Mouse (Mus musculus) layer of hippocampus, postnatal 14 days (tissue): ENCODE measurements around the gene Taf13. TPM values are rescaled to one million over a fixed set of nuclear protein-coding genes. Genes with fewer than 3 reads are reported as not detected.

Experiments
- DNase-seq, 2 experiments: peaks; one replicate each; pipeline ENCODE4 v3.0.0; 2021 to 2022; ENCODE audit warnings: low spot score in 2 of 2, mixed read lengths in 1 of 2
- microRNA-seq, 2 experiments: library from miRNA; unstranded; fragments of <30 nt; microRNA quantifications; one replicate each; pipeline ENCODE4 v1.2.0; 2021
- total RNA-seq, 2 experiments: library from RNA; stranded (reverse); gene quantifications; 2 replicates each; pipeline ENCODE4 v1.2.3; 2021

Taf13 gene
- total RNA-seq, 2 experiments from 2014 or later: 37.0 to 43.6 TPM

DNA sequence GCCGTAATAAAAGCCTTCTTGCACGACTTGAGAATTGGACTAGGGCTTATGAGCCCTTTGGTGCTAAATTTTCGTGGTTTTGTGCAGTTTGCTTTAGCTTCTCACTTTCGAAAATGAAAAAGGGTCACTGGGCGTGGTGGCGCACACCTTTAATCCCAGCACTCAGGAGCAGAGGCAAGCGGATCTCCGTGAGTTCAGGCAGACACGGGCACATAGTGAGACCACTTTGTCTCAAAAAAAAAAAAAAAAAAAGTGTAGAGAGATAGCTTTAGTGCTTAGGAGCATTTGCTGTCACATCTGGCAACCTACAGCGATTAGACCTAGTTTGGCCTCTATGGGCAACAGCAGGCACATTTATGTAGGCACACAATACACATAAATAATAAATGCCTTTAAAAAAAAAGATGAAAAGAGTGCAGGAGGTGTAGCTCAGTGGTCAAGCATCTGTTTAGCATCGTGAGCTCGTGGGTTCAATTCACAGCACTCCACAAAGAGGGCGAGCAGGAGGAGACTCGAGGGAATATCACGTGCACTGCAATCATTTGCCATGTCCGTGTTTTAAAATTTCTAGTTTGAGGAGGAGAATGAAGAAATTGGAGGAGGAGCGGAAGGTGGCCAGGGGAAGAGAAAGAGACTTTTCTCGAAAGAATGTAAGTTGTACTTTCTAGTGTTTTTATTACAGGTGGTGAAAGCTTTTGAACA lies 962 bp downstream of the Taf13 start:
- no peak for DNase-seq

DNA sequence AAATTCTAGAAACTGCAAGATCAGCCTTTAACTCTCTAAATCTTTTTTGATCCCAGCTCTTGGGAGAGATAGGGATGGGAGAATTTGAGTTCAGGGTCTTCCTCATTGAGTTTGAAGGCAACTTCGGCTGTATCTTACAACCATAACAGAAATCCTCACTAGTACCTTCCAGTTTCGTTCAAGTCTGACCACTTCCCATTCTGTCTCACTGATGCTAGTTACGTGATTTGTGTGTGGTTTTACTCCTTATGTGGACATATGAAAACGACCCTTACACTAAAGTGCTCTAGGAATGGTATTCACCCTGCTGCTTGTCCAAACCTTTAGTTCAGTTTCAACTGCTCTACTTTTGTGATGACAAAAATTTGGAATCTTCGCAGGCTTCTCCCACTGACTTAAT lies 2.5 kb downstream of the Taf13 start:
- no peak for DNase-seq

DNA sequence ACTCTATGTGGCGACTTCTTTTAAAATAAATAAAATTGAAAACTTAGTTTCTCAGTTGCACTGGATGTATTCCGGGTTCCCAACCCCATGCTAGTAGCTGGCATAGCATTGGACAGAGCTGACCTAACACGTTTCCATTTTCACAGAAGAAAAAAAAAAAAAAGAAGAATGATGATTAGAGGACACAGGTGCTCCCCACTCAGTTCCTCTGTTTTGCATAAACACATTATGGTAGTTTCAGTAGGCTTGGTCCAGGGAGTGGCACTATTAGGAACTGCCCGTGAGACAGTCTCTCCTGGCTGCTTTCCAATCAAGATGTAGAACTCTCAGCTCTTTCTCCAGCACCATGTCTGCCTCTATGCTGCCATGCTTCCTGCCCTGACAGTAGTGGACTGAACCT lies 13.1 kb downstream of the Taf13 start:
- DNase-seq: no peak

DNA sequence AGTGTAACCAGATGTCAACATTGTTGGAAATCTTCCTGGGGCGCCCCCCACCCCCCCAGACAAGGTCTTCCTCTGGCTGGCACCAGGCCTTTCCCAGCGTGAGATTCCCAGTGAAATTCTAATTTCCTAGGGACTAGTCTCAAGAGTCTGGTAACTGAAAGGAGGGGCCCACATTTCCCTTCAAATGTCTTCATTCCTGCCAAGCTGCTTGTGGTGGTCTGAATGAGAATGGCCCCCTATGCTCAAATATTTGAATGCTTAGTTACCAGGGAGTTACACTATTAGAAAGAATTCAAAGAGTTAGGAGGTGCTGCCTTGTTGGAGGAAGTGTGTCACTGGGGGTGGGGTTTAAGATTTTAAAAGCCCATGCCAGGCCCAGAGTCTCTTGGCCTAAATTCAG lies 16.9 kb downstream of the Taf13 start:
- no peak for DNase-seq

DNA sequence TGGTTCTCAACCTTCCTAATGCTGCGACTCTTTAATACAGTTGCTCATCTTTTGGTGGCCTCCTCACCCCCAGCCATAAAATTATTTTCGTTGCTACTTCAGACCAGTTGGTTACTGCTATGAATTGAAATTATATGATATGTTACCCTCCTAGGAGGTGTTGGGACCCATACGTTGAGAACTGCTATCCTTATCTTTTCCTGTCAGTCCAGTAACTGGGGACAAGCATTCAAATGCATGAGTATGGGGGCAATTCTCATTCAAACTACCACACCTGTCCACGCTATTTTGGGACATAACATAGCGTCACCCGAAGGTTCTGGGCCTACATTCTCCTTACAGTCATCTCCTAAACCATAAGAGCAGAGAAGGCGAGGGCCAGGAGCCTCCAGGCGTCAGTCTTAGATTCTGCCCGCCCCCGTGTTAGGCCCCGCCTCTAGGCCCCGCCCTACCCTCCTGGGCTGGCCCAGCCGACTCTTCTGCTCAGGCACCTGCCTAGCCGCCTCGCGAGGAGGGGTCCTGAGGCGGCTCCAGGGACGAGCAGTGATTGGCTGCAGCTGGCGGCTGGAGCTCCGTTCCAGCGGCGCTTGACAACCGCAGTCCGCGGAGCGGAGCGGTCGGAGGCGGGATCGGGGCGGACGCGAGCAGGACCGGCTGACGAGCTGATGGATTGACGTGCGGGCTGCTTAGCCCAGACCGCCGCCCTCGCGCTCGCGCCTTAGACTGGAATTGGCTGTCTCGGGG lies 19.5 kb downstream of the Taf13 start, which contains the start of gene Wdr47:
Wdr47 (plus strand) TSS at position 494 of the 744 bp plus-strand sequence.
- DNase-seq: peak; percentile 93 to 96

DNA sequence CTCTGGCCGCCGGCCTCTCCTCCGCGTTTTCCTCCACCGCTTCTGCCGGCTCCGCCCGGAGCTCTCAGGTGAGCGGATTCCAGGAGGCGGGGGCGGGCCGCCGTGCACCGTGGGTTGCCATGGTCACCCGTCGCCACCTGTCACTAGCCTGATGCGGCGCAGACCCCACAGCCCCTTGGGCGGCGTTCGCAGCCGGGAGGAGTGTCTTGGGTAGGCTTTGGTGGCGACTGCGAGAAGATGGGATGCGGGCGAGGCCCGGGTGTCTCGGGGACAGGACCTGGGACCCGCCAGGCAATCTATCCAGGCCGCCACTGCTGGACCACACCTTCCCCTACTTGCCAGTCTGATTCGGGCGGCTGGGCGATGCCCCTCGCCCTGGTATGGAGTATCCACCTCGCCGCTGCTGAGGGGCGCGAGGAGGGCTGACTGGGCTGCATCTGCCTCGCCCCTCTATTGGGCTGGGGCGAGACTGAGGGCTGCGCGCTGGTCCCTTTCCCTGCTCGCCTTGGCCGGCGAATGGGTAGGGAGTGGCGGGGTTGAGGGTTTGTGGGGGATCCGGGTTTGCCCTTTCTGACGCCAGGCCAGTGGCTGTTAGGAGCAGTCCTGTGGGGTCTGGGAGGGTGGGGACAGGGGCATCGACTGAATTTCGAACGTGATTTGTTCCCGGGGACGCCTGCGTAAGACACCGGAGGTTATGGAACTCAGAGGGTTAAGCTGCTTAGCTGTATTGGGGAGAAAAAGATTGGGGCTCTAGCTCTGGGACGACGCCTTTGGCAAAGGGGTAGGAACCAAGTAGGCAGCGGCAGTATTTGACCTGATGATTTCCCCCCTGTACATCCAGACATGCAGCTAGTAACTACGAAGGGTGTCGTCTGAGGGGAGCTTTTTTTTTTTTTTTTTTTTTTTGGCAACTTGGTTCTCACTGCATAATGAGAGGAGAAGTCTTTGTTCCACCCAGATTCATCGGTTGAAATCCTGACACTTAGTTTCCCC lies 20.3 kb downstream of the Taf13 start:
- no peak for DNase-seq

DNA sequence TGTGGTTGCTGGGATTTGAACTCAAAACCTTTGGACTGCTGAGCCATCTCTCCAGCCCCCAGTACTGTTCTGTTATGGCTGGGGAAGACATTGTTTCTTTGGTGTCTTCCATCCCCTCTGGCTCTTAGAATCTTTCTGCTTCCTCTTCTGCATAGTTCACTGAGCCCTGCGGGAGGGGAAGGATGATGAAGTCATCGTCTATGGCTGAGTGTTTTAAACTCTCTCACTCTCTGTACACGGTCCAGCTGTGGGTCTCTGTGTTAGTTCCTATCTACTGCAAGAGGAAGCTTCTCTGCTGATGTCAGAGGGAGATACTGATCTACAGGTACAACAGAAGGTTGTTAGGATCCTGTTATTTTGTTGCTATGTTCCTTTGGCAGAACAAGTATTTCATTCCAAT lies 37.4 kb downstream of the Taf13 start:
- DNase-seq: no peak

Small RNA genes lying within 50 kb of the gene (microRNA-seq; reads per million reads assigned to microRNA genes)
- gene Gm22860: 0 reads per million in 2 experiments

Other genes with a start within 250 kb of the Taf13 start
- gene Mybphl, start 206.8 kb upstream of the Taf13 start, total RNA-seq: under 1 TPM in 1 of 2 experiments, not detected in 1; 0.94 TPM
- gene Psrc1, start 187.9 kb upstream of the Taf13 start, total RNA-seq: 10 to 100 TPM; 12.6 to 12.9 TPM
- 100 to 1,000 TPM; 184 to 194 TPM for gene Celsr2, start 156.1 kb upstream of the Taf13 start, total RNA-seq
- 100 to 1,000 TPM; 199 to 200 TPM for gene Sars, start 126.5 kb upstream of the Taf13 start, total RNA-seq
- gene 1700013F07Rik, start 37.5 kb upstream of the Taf13 start, total RNA-seq: 1 to 10 TPM; 2.0 to 2.9 TPM
- 10 to 100 TPM; 17.1 to 19.7 TPM for gene 5330417C22Rik, start 35.2 kb upstream of the Taf13 start, total RNA-seq
- gene Tmem167b, start 9.2 kb upstream of the Taf13 start, total RNA-seq: 10 to 100 TPM; 44.4 to 45.3 TPM
- gene Wdr47, start 19.6 kb downstream of the Taf13 start, total RNA-seq: 100 to 1,000 TPM; 125 to 127 TPM
- 10 to 100 TPM; 24.3 to 25.2 TPM for gene Clcc1, start 82.2 kb downstream of the Taf13 start, total RNA-seq
- gene Gpsm2, start 150.6 kb downstream of the Taf13 start, total RNA-seq: 10 to 100 TPM; 16.1 to 18.0 TPM
- under 1 TPM in 1 of 2 experiments, not detected in 1; 0.14 TPM for gene Aknad1, start 168.0 kb downstream of the Taf13 start, total RNA-seq